Mouse (Mus musculus): Measurements from ENCODE around the gene Zcchc10. TPM values are rescaled to one million over a fixed set of nuclear protein-coding genes. Genes with fewer than 3 reads are reported as not detected.

Zcchc10 gene
- polyA plus RNA-seq, 1 experiment from 2014 or later = 24.9 TPM

DNA sequence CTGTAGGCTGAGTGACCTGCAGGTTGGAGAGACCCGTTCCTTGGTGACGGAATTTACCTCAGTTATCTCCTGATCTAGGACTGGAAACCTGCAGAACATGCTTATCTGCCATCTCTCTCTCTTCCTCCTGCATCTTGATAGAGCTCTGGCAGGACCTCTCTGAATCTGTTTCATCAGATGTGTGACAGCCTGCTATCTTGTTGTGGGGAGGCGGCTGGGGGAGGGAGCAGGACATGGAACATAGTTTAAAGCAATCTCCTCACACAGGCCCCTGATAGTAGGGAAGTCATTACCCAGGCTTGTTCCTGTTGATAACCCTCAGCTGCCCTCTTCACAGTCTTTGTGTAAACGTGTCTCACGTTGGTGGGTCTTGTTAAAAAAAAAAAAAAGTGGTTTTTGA lies 20.8 kb downstream of the Zcchc10 start:
- 8% methylated on average over 5 of the region's 5 CpGs for WGBS (ENCODE audit: insufficient replicate concordance)
- no peaks in the 10 kb centered on the region for H3K36me3 ChIP-seq (ENCODE audit: control insufficient read depth, insufficient read depth, low read length)
- H3K9ac ChIP-seq (ENCODE audit: low read depth, low read length) = no peak overlapping the region
- H3K27me3 ChIP-seq (ENCODE audit: control insufficient read depth, insufficient read depth, low read length) = no peaks in the 10 kb centered on the region
- no peak overlapping the region for H3K4me2 ChIP-seq
- H3K4me1 ChIP-seq (ENCODE audit: control insufficient read depth, insufficient read depth, low read length) = peaks cover 9% of the 10 kb centered on the region
- no peak overlapping the region for H3K27ac ChIP-seq (ENCODE audit: low read depth, low read length)
- no peak; the same call in 1 of the 2 replicates for ATAC-seq (replicated peaks; ENCODE audit: insufficient number of reproducible peaks, low FRiP score, low TSS enrichment)
- no peak overlapping the region for H3K4me3 ChIP-seq (ENCODE audit: low read depth, low read length)
- no peaks in the 10 kb centered on the region for H3K9me3 ChIP-seq (replicated peaks; ENCODE audit: control insufficient read depth, low read length)

DNA sequence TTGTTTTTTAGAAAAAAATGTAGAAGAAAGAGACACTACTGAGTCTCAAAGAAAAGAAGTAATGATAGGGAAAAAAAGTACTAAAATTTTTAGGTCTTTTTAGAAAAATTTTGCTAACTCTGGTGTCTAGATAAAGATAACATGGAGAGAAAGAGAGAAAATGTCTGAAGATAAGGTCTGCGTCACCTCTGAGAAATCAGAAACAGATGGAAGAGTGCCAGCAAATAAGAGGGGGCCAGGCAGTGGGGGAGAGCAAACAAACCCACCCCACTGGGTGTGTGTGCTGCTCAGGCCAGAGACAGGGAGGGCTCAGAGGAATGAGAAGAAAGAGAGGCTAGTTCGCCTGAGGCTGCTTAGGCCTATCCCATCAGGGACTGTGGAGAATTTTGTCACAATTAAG lies 21.3 kb downstream of the Zcchc10 start:
- ATAC-seq (replicated peaks; ENCODE audit: insufficient number of reproducible peaks, low FRiP score, low TSS enrichment) = no peak
- peak overlapping the region; percentile 11; the same call in 1 of the 2 replicates for H3K4me2 ChIP-seq
- WGBS (ENCODE audit: insufficient replicate concordance) = 3% methylated on average over 2 of the region's 2 CpGs

DNA sequence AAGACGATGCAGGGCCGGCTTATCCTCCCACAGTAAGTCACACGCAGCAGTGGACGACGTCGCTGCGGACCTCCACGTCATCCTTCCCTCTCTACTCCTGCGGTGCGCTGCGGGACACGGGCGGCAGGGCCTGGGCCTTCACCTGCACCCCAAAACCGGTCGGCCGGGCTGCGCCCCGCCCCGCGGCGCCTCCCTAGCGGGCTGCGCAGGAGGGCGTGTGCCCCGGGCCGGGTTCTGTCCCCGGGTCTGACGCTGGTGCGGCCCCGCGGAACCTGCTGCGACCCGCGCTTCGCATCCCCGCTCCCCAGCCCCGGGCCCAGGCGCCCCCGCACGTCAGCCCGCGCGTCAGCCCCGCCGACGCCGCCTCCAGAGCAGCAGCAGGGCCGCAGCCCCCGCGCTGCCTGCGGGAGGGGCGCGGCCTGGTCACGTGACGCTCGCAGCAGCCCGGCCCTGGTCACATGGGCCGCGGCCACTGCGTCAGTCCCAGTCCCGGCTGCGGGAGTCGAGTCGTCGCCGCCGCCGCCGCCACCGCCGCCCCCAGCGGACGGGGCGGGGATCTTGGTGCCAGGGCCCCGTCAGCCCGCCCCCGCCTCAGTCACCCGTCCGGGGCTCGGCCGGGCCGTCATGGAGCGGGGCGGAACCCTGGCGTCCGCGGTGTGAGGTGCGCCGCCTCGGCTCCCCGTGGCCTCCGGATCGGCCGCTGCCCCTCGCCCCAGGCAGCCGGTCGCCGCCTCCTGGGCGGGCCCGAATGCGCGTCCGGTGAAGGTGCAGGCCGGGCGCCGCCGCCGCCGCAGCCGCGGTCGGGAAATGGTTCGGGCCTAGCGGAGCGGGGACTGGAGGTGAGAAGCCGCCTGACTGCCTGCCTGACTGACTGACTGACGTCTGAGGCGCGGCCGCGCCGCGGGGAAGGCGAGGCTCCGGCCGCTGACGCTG lies 26.1 kb downstream of the Zcchc10 start, which contains the start of gene Aff4:
Gene Aff4, plus strand, starts transcription at position 543 of the 933 bp plus-strand sequence.
- Histone ChIP-seq H3K4me1 (ENCODE audit: control insufficient read depth, insufficient read depth, low read length) (peaks cover 3% of the 10 kb centered on the region; the same call in 1 of the 2 replicates), H3K4me2 (peak within 1 kb of the TSS; percentile 91), H3K9ac (ENCODE audit: low read depth, low read length) (peak within 1 kb of the TSS; percentile 86), H3K4me3 (ENCODE audit: low read depth, low read length) (peak within 1 kb of the TSS; percentile 72), H3K36me3 (ENCODE audit: control insufficient read depth, insufficient read depth, low read length) (no peaks in the 10 kb centered on the region), H3K27ac (ENCODE audit: low read depth, low read length) (peak within 1 kb of the TSS; percentile 97), H3K27me3 (ENCODE audit: control insufficient read depth, insufficient read depth, low read length) (no peaks in the 10 kb centered on the region), H3K9me3 (replicated peaks; ENCODE audit: control insufficient read depth, low read length) (no peaks in the 10 kb centered on the region)
- ATAC-seq (replicated peaks; ENCODE audit: insufficient number of reproducible peaks, low FRiP score, low TSS enrichment) = peak; percentile 93
- under 1% methylated on average over 92 of the region's 127 CpGs for WGBS (ENCODE audit: insufficient replicate concordance)

More for the DNA sequence above, 21.3 kb downstream of the Zcchc10 start:
- H3K4me3 ChIP-seq (ENCODE audit: low read depth, low read length) = no peak overlapping the region
- H3K27me3 ChIP-seq (ENCODE audit: control insufficient read depth, insufficient read depth, low read length) = no peaks in the 10 kb centered on the region
- H3K9me3 ChIP-seq (replicated peaks; ENCODE audit: control insufficient read depth, low read length) = no peaks in the 10 kb centered on the region
- H3K36me3 ChIP-seq (ENCODE audit: control insufficient read depth, insufficient read depth, low read length) = no peaks in the 10 kb centered on the region
- H3K27ac ChIP-seq (ENCODE audit: low read depth, low read length) = 0 out of 2 replicates have a peak overlapping the region, but pooled peaks have one; percentile 29
- peaks cover 9% of the 10 kb centered on the region for H3K4me1 ChIP-seq (ENCODE audit: control insufficient read depth, insufficient read depth, low read length)
- H3K9ac ChIP-seq (ENCODE audit: low read depth, low read length) = no peak overlapping the region

DNA sequence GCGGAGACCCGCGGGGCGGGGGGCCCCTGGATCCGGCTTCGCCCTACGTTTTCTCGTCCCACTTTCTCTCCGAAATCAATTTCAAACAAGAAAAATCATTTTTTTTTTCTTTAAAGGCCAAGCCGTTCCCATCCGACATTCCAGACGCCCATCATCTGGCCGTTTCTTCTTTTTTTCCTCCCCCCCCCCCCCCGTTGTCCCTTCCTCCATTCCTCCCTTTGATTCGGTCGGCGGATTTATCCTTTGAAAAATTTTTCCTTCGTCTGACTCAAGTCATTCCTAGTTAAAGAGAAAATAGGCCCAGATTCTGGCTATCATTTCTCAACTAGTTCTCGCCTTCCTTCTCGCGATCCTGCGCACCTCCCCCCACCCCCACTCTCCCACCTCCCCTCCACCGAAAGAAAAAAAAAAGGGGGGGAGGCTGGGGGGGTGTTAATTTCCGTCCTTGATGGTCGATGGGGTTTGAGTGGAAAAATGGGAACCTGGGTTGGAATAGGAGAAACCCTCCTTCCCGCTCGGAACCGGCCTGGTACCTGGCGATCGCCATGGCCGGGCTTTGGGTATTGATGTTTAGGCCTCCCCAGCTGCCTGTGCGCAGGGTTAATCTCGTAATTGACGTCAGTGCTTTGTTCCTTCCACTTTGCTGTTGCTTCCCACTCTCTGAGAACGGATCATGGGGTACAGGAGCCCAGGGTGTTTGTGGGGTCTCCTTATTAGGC lies 26.9 kb downstream of the Zcchc10 start:
- H3K4me3 ChIP-seq (ENCODE audit: low read depth, low read length) = peak overlapping the region; percentile 72
- no peaks in the 10 kb centered on the region for H3K36me3 ChIP-seq (ENCODE audit: control insufficient read depth, insufficient read depth, low read length)
- no peaks in the 10 kb centered on the region for H3K9me3 ChIP-seq (replicated peaks; ENCODE audit: control insufficient read depth, low read length)
- ATAC-seq (replicated peaks; ENCODE audit: insufficient number of reproducible peaks, low FRiP score, low TSS enrichment) = no peak
- H3K4me1 ChIP-seq (ENCODE audit: control insufficient read depth, insufficient read depth, low read length) = no peaks in the 10 kb centered on the region
- under 1% methylated on average over 35 of the region's 35 CpGs for WGBS (ENCODE audit: insufficient replicate concordance)
- H3K9ac ChIP-seq (ENCODE audit: low read depth, low read length) = peak overlapping the region; percentile 86
- no peaks in the 10 kb centered on the region for H3K27me3 ChIP-seq (ENCODE audit: control insufficient read depth, insufficient read depth, low read length)
- H3K27ac ChIP-seq (ENCODE audit: low read depth, low read length) = peak overlapping the region; percentile 97
- peak overlapping the region; percentile 91 for H3K4me2 ChIP-seq

DNA sequence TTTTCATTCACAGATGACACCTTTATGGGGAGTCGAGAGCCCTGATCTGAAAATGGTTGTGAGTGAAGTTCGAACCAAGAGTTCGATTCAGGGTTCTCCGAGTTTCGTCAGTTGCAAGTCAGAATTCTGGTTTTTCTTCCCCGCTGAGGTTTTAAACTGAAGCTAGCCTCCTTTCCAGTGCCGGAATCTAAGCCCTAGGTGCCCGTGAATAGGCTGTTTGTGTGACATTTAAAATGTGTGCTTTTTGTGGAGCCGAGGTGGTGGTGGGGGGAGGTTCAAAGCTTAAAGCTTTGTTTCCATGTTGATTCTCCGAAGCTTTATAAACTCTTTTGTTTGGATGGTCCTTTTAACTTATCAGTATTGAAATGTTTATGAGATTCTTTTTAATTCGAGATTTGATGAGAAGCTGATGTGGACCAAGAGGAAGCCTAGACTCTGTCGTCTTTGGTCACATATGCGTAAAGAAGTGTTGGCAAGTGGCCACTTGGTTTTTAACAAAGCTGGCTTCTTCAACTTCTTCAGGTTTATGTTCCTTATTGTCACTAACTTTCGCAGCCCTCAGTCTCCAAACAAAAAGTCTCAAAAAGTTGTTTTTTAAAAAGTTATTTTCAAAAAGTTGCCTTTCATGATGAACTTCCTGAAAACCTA lies 27.6 kb downstream of the Zcchc10 start:
- Histone ChIP-seq H3K9ac (ENCODE audit: low read depth, low read length) (peak overlapping the region; percentile 86), H3K27ac (ENCODE audit: low read depth, low read length) (peak overlapping the region; percentile 97), H3K9me3 (replicated peaks; ENCODE audit: control insufficient read depth, low read length) (no peaks in the 10 kb centered on the region), H3K4me3 (ENCODE audit: low read depth, low read length) (peak overlapping the region; percentile 72), H3K4me2 (peak overlapping the region; percentile 91), H3K4me1 (ENCODE audit: control insufficient read depth, insufficient read depth, low read length) (no peaks in the 10 kb centered on the region), H3K36me3 (ENCODE audit: control insufficient read depth, insufficient read depth, low read length) (no peaks in the 10 kb centered on the region), H3K27me3 (ENCODE audit: control insufficient read depth, insufficient read depth, low read length) (no peaks in the 10 kb centered on the region)
- 4% methylated on average over 14 of the region's 14 CpGs for WGBS (ENCODE audit: insufficient replicate concordance)
- no peak for ATAC-seq (replicated peaks; ENCODE audit: insufficient number of reproducible peaks, low FRiP score, low TSS enrichment)

DNA sequence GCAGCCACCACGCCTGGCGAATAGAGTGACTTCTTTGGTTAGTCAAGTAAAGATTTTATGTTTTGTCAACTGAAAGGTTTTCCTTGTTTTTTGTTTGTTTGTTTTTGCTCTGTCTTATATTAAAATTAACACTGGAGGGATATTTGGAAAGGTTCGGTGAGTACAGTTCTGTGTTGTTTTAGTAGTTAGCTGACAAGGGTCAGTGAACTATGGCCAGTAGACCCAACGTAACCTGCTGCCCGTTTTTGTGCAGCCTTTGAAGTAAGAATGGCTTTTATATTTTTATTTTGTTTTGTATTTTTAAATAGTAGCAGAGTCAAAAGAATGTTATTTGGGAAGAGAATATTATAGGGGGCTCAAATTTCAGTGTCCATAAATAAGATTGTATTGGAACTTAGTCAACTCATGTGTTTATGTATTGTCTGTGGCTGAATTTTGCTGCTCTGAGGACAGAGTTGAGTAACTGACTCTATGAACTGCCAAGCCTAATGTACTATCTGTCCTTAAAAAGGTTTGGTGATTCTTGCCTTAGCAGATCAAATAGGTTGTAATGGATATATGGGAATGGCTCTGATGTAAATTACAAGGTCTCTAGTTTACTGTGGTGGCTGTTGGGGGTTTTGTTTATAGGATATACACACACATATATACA lies 34.2 kb downstream of the Zcchc10 start:
- no peak for ATAC-seq (replicated peaks; ENCODE audit: insufficient number of reproducible peaks, low FRiP score, low TSS enrichment)
- no peaks in the 10 kb centered on the region for H3K9me3 ChIP-seq (replicated peaks; ENCODE audit: control insufficient read depth, low read length)
- H3K4me1 ChIP-seq (ENCODE audit: control insufficient read depth, insufficient read depth, low read length) = no peaks in the 10 kb centered on the region
- H3K9ac ChIP-seq (ENCODE audit: low read depth, low read length) = no peak overlapping the region
- no peak overlapping the region for H3K4me3 ChIP-seq (ENCODE audit: low read depth, low read length)
- H3K36me3 ChIP-seq (ENCODE audit: control insufficient read depth, insufficient read depth, low read length) = no peaks in the 10 kb centered on the region
- no peak overlapping the region for H3K4me2 ChIP-seq
- 89% methylated on average over 5 of the region's 5 CpGs for WGBS (ENCODE audit: insufficient replicate concordance)
- no peak overlapping the region for H3K27ac ChIP-seq (ENCODE audit: low read depth, low read length)
- H3K27me3 ChIP-seq (ENCODE audit: control insufficient read depth, insufficient read depth, low read length) = no peaks in the 10 kb centered on the region

DNA sequence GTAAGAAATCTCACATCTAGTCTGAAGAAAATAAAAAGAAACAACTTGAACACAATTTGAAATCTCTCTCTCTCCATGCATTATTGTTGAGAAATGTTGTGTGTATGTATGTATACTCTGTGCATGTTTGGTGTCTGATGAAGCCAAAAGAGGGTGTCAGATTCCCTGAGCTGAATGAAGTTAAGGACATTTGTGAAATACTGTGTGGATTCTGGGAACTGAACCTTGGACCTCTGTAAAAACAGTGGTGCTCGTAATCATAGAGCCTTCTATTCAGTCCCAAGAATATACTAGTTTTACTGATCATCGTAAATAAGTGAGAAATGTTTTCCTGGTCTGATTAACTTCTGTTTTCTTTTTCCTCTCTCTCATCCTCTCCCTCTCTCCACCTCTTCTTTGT lies 42.6 kb downstream of the Zcchc10 start:
- H3K36me3 ChIP-seq (ENCODE audit: control insufficient read depth, insufficient read depth, low read length) = peaks cover 3% of the 10 kb centered on the region; the same call in 1 of the 2 replicates
- no peak for ATAC-seq (replicated peaks; ENCODE audit: insufficient number of reproducible peaks, low FRiP score, low TSS enrichment)
- 94% methylated on average over 2 of the region's 2 CpGs for WGBS (ENCODE audit: insufficient replicate concordance)

DNA sequence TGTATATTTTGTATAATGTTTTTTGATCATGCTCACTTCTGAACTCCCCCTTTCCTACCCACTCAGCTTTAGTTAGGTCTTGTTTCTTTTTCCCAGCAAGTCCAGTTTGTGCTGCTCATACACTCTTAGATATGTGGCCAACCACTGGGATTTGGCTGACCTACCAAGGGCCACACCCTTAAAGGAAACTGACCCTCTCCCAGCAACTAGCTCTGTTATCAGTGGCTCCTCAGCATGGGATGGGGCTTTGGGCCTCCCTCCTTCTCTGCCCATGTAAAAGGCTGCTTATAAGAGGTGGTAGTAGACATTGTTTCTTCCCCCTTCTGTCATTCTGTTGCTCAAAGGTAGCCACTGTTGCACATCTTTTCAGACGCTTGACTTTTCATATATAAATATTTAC lies 54.4 kb downstream of the Zcchc10 start:
- no peaks in the 10 kb centered on the region for H3K27me3 ChIP-seq (ENCODE audit: control insufficient read depth, insufficient read depth, low read length)
- 74% methylated on average over 1 of the region's 1 CpGs for WGBS (ENCODE audit: insufficient replicate concordance)
- no peak overlapping the region for H3K4me2 ChIP-seq
- H3K36me3 ChIP-seq (ENCODE audit: control insufficient read depth, insufficient read depth, low read length) = peaks cover 15% of the 10 kb centered on the region
- ATAC-seq (replicated peaks; ENCODE audit: insufficient number of reproducible peaks, low FRiP score, low TSS enrichment) = no peak
- no peaks in the 10 kb centered on the region for H3K9me3 ChIP-seq (replicated peaks; ENCODE audit: control insufficient read depth, low read length)
- no peak overlapping the region for H3K27ac ChIP-seq (ENCODE audit: low read depth, low read length)
- H3K4me1 ChIP-seq (ENCODE audit: control insufficient read depth, insufficient read depth, low read length) = no peaks in the 10 kb centered on the region; the same call in 1 of the 2 replicates
- H3K9ac ChIP-seq (ENCODE audit: low read depth, low read length) = no peak overlapping the region
- H3K4me3 ChIP-seq (ENCODE audit: low read depth, low read length) = no peak overlapping the region

More for the DNA sequence above, 42.6 kb downstream of the Zcchc10 start:
- Histone ChIP-seq H3K4me2 (no peak overlapping the region), H3K4me1 (ENCODE audit: control insufficient read depth, insufficient read depth, low read length) (no peaks in the 10 kb centered on the region), H3K9ac (ENCODE audit: low read depth, low read length) (no peak overlapping the region), H3K9me3 (replicated peaks; ENCODE audit: control insufficient read depth, low read length) (no peaks in the 10 kb centered on the region), H3K27ac (ENCODE audit: low read depth, low read length) (no peak overlapping the region), H3K4me3 (ENCODE audit: low read depth, low read length) (no peak overlapping the region), H3K27me3 (ENCODE audit: control insufficient read depth, insufficient read depth, low read length) (no peaks in the 10 kb centered on the region)

Data from heart, embryonic 11.5 days (tissue).